Mouse (Mus musculus) embryonic facial prominence, embryonic 11.5 days (tissue): ENCODE measurements around the gene Stum. TPM values are rescaled to one million over a fixed set of nuclear protein-coding genes. Genes with fewer than 3 reads are reported as not detected.

Experiments used
- ATAC-seq: fragments of 200-750 bp; cut with Nextera tagmentation; replicated peaks from 2 replicates; pipeline ENCODE4 v1.8.0; 2017; ENCODE audit warnings: low read depth; ENCODE audit not compliant: insufficient number of reproducible peaks, low FRiP score, low TSS enrichment
- DNase-seq: peaks from one replicate; pipeline ENCODE4 v3.0.0-alpha.2; 2015; ENCODE audit warnings: low spot score
- H3K27ac ChIP-seq: fragments of 300-500 bp; sonication (generic); replicated peaks from 2 replicates; pipeline ENCODE4 v1.5.1; 2014; ENCODE audit warnings: mild to moderate bottlenecking, low read depth, low read length, control low read depth
- H3K27me3 ChIP-seq: fragments of 300-500 bp; sonication (generic); 2 replicates; pipeline ENCODE4 v1.6.1; 2014; ENCODE audit warnings: mild to moderate bottlenecking, low read length, moderate library complexity, mixed read lengths; ENCODE audit not compliant: control insufficient read depth, insufficient read depth
- H3K36me3 ChIP-seq: fragments of 300-500 bp; sonication (generic); replicated peaks from 2 replicates; pipeline ENCODE4 v1.6.1; 2014; ENCODE audit warnings: low read depth, mild to moderate bottlenecking, low read length, moderate library complexity, mixed read lengths; ENCODE audit not compliant: control insufficient read depth, insufficient read depth
- H3K4me1 ChIP-seq: fragments of 300-500 bp; sonication (generic); 2 replicates; pipeline ENCODE4 v1.6.1; 2014; ENCODE audit warnings: low read length, mixed read lengths; ENCODE audit not compliant: control insufficient read depth, insufficient read depth
- H3K4me2 ChIP-seq: fragments of 300-500 bp; sonication (generic); 2 replicates; pipeline ENCODE4 v1.6.1; 2014; ENCODE audit warnings: low read depth, mild to moderate bottlenecking, control low read depth, low read length, moderate library complexity
- H3K4me3 ChIP-seq: fragments of 300-500 bp; sonication (generic); 2 replicates; pipeline ENCODE4 v1.5.1; 2014; ENCODE audit warnings: low read depth, low read length, control low read depth
- H3K9ac ChIP-seq: fragments of 300-500 bp; sonication (generic); replicated peaks from 2 replicates; pipeline ENCODE4 v1.6.1; 2014; ENCODE audit warnings: mild to moderate bottlenecking, control low read depth, low read length
- H3K9me3 ChIP-seq: fragments of 300-500 bp; sonication (generic); replicated peaks from 2 replicates; pipeline ENCODE4 v1.6.1; 2016; ENCODE audit warnings: mild to moderate bottlenecking, low read length, inconsistent platforms, mixed read lengths; ENCODE audit not compliant: control insufficient read depth
- WGBS: fragments of 180-500 bp; shearing (Covaris S2); extraction: QIAGEN DNeasy Blood & Tissue Kit; methylation state at CpG from one replicate; pipeline ENCODE4 v1.1.7; 2014; 5-methylcytosine and 5-hydroxymethylcytosine counted together
- polyA plus RNA-seq: library from polyadenylated mRNA; unstranded; fragments of >200 nt; fragmentation: Nextera tagmentation; extraction: Ambion mirVana; gene quantifications from 2 replicates; pipeline ENCODE4 v1.2.1, GENCODE M21; 2014

The Stum gene
- polyA plus RNA-seq, 1 experiment from 2014 or later = 1.3 TPM

DNA sequence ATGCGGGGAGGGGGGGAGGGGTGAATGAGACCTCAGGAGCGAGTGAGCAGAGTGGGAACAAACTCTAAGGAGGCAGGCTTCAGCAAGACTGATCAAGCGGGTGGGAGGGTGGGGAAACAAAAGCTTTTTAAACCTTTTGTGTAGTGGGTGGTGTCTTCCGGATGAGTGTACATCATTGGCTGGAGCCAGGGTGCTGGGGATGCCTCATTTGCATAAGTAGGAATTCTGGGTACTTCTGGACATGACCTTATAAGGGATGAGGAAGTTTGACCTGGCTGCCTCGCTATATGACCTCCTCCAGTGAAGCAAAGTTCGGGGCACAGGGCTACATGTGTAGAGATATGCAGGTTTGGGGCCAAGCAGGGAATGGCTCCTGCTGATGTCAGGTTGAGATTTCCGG, 23.0 kb upstream of the Stum start:
- Histone ChIP-seq H3K27ac (no peak overlapping the region), H3K9ac (no peak overlapping the region), H3K36me3 (no peaks in the 10 kb centered on the region), H3K4me2 (no peak overlapping the region), H3K4me1 (no peaks in the 10 kb centered on the region), H3K9me3 (no peaks in the 10 kb centered on the region), H3K4me3 (no peak overlapping the region), H3K27me3 (no peaks in the 10 kb centered on the region)
- ATAC-seq (no peak), DNase-seq (no peak)
- WGBS = 90% methylated on average over 7 of the region's 7 CpGs

DNA sequence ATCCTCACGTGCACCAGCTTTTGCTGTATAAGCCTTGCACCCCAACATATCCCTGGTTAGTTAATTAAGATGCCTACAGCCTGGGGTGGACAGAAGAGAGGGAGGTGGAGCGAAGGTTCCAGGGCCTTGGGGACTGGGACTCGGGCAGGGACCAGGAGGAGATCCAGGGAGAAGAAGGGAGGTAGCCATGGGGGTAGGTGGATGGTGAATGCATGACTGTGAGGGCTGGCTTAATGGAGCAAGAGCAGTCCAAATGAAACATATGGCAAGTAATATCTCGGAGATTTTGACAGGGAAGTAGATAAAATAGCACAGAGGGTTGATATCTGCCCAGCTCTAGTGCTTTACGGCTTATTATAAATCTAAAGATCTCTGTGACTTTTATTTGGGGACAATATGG, 21.6 kb upstream of the Stum start:
- H3K4me1 ChIP-seq = no peaks in the 10 kb centered on the region
- no peak overlapping the region for H3K9ac ChIP-seq
- no peak overlapping the region for H3K4me3 ChIP-seq
- no peak overlapping the region for H3K4me2 ChIP-seq
- H3K36me3 ChIP-seq = no peaks in the 10 kb centered on the region
- no peak for DNase-seq
- no peak overlapping the region for H3K27ac ChIP-seq
- no peak for ATAC-seq
- WGBS = 87% methylated on average over 5 of the region's 5 CpGs
- H3K9me3 ChIP-seq = no peaks in the 10 kb centered on the region
- H3K27me3 ChIP-seq = no peaks in the 10 kb centered on the region

- ATAC-seq (no peak), DNase-seq (no peak)
- Histone ChIP-seq H3K4me1 (no peaks in the 10 kb centered on the region), H3K9ac (no peak overlapping the region), H3K27me3 (no peaks in the 10 kb centered on the region), H3K27ac (no peak overlapping the region), H3K4me2 (no peak overlapping the region), H3K4me3 (no peak overlapping the region), H3K36me3 (no peaks in the 10 kb centered on the region), H3K9me3 (no peaks in the 10 kb centered on the region)
- 69% methylated on average over 5 of the region's 5 CpGs for WGBS
Measured at GRCm38 (mm10) chr1:180503484-180503883, 20.2 kb upstream of the Stum start.

DNA sequence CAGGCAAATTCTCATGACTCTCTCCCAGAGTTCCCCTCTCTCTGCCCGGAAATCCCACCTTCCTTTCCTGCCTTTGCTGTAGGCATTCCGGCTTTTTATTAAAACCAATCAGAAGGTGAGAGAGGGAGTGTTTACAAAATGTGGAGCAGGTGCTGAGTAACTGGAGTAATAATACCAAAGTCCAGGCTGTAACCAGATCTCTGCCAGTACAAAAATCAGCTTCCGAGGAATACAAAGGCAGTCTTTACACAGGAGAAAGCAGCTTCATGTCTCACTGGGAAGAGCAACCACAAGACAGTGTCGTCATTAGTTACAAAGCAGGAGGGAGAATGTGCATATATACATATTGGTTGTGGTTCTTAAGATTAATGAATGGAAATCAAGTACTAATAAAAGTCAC, 19.3 kb upstream of the Stum start:
- no peak overlapping the region for H3K27ac ChIP-seq
- DNase-seq (no peak), ATAC-seq (no peak)
- H3K36me3 ChIP-seq = no peaks in the 10 kb centered on the region
- H3K4me1 ChIP-seq = no peaks in the 10 kb centered on the region
- H3K4me2 ChIP-seq = no peak overlapping the region
- H3K9ac ChIP-seq = no peak overlapping the region
- 46% methylated on average over 4 of the region's 4 CpGs for WGBS
- no peaks in the 10 kb centered on the region for H3K27me3 ChIP-seq
- H3K4me3 ChIP-seq = no peak overlapping the region
- no peaks in the 10 kb centered on the region for H3K9me3 ChIP-seq

- no peak overlapping the region for H3K4me2 ChIP-seq
- H3K9me3 ChIP-seq = no peaks in the 10 kb centered on the region
Measured at GRCm38 (mm10) chr1:180500641-180501040, 17.3 kb upstream of the Stum start.

GRCm38 (mm10) chr1:180500218-180500617, 16.9 kb upstream of the Stum start:
- Histone ChIP-seq H3K9me3 (no peaks in the 10 kb centered on the region), H3K9ac (no peak overlapping the region), H3K36me3 (no peaks in the 10 kb centered on the region), H3K4me2 (no peak overlapping the region), H3K4me3 (no peak overlapping the region), H3K27me3 (no peaks in the 10 kb centered on the region), H3K4me1 (no peaks in the 10 kb centered on the region), H3K27ac (no peak overlapping the region)
- no peak for ATAC-seq
- WGBS = 29% methylated on average over 4 of the region's 4 CpGs
- no peak for DNase-seq

More at GRCm38 (mm10) chr1:180500641-180501040, 17.3 kb upstream of the Stum start:
- no peaks in the 10 kb centered on the region for H3K27me3 ChIP-seq
- H3K4me3 ChIP-seq = no peak overlapping the region
- H3K4me1 ChIP-seq = no peaks in the 10 kb centered on the region
- no peak overlapping the region for H3K27ac ChIP-seq
- no peaks in the 10 kb centered on the region for H3K36me3 ChIP-seq
- no peak overlapping the region for H3K9ac ChIP-seq
- WGBS = 91% methylated on average over 5 of the region's 5 CpGs
- ATAC-seq (no peak), DNase-seq (no peak)

- H3K27ac ChIP-seq = no peak overlapping the region
- H3K4me2 ChIP-seq = no peak overlapping the region
- H3K27me3 ChIP-seq = no peaks in the 10 kb centered on the region
- DNase-seq (no peak), ATAC-seq (no peak)
- 81% methylated on average over 3 of the region's 3 CpGs for WGBS
- H3K4me1 ChIP-seq = no peaks in the 10 kb centered on the region
- H3K36me3 ChIP-seq = no peaks in the 10 kb centered on the region
- no peak overlapping the region for H3K4me3 ChIP-seq
- H3K9me3 ChIP-seq = no peaks in the 10 kb centered on the region
- H3K9ac ChIP-seq = no peak overlapping the region
Measured at GRCm38 (mm10) chr1:180499766-180500165, 16.5 kb upstream of the Stum start.

DNA sequence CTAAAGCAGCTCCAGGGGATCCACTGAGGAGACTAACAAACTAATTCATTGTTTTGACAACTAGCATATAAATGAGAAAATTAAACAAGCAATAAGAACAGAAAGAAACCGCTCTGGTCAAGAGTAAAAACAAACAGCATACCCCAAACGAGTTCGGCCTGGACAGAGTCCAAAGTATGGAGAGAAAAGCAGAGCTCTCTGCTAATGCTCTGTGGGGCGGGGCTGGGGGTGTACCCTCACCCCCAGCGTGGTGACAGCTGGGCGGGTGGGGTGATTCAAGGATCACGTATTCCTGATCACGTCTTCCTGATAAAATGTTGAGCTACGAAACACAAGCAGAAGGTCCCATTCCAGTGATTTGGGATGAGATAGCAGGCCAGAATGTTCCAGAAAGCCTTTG, 9.5 kb upstream of the Stum start:
- Histone ChIP-seq H3K4me2 (no peak overlapping the region), H3K4me1 (no peaks in the 10 kb centered on the region), H3K36me3 (no peaks in the 10 kb centered on the region), H3K27ac (no peak overlapping the region), H3K9me3 (no peaks in the 10 kb centered on the region), H3K27me3 (no peaks in the 10 kb centered on the region), H3K4me3 (no peak overlapping the region), H3K9ac (no peak overlapping the region)
- no peak for ATAC-seq
- WGBS = 84% methylated on average over 9 of the region's 9 CpGs
- no peak for DNase-seq
